Mouse (Mus musculus) spleen, adult 2 months (tissue): ENCODE data around the gene Slitrk1. TPM values are rescaled to one million over a fixed set of nuclear protein-coding genes. Genes with fewer than 3 reads are reported as not detected.

ENCODE experiments used
- DNase-seq, 2 experiments: peaks; one replicate each; pipeline versions ENCODE4 v3.0.0 to v3.0.0-alpha.2; 2012 to 2021; ENCODE audit warnings: low spot score in 2 of 2, low read depth in 1 of 2
- H3K27ac ChIP-seq: fragments of 200-500 bp; 2 replicates; pipeline ENCODE4 v1.5.1; 2012; ENCODE audit warnings: low read length, inconsistent platforms; ENCODE audit not compliant: insufficient read depth
- H3K27me3 ChIP-seq: fragments of 200-500 bp; 2 replicates; pipeline ENCODE4 v1.6.1; 2012; ENCODE audit warnings: mild to moderate bottlenecking, moderate library complexity, low read length, inconsistent platforms; ENCODE audit not compliant: control insufficient read depth, insufficient read depth
- H3K36me3 ChIP-seq: fragments of 200-500 bp; 2 replicates; pipeline ENCODE4 v1.6.1; 2012; ENCODE audit warnings: mild to moderate bottlenecking, low read length, inconsistent platforms; ENCODE audit not compliant: control insufficient read depth, insufficient read depth
- H3K4me1 ChIP-seq: fragments of 200-500 bp; 2 replicates; pipeline ENCODE4 v1.6.1; 2011; ENCODE audit warnings: inconsistent platforms; ENCODE audit not compliant: control insufficient read depth, insufficient read depth, insufficient read length
- H3K4me3 ChIP-seq: fragments of 200-500 bp; 2 replicates; pipeline ENCODE4 v1.5.1; 2011; ENCODE audit warnings: mild to moderate bottlenecking, inconsistent platforms; ENCODE audit not compliant: insufficient read depth, insufficient read length; ENCODE audit errors: extremely low read depth
- CTCF ChIP-seq: fragments of 200-500 bp; IDR thresholded peaks from 2 replicates; pipeline ENCODE4 v1.5.1; 2011; ENCODE audit warnings: mild to moderate bottlenecking, inconsistent platforms; ENCODE audit not compliant: insufficient read depth, insufficient read length, insufficient replicate concordance; ENCODE audit errors: extremely low read depth
- POLR2A ChIP-seq: fragments of 200-500 bp; IDR thresholded peaks from 2 replicates; pipeline ENCODE4 v1.6.1; 2011; ENCODE audit warnings: low read depth, low read length, inconsistent platforms
- WGBS: fragments of 180-500 bp; shearing (Covaris S2); methylation state at CpG from one replicate; pipeline ENCODE4 v1.1.7; 2018; 5-methylcytosine and 5-hydroxymethylcytosine counted together
- polyA plus RNA-seq: library from polyadenylated mRNA; depleted of rRNA; stranded (reverse); fragments of >200 nt; gene quantifications from 2 replicates; pipeline ENCODE4 v1.2.3, GENCODE M21; 2012

The Slitrk1 gene
- polyA plus RNA-seq, 1 experiment: not detected

DNA sequence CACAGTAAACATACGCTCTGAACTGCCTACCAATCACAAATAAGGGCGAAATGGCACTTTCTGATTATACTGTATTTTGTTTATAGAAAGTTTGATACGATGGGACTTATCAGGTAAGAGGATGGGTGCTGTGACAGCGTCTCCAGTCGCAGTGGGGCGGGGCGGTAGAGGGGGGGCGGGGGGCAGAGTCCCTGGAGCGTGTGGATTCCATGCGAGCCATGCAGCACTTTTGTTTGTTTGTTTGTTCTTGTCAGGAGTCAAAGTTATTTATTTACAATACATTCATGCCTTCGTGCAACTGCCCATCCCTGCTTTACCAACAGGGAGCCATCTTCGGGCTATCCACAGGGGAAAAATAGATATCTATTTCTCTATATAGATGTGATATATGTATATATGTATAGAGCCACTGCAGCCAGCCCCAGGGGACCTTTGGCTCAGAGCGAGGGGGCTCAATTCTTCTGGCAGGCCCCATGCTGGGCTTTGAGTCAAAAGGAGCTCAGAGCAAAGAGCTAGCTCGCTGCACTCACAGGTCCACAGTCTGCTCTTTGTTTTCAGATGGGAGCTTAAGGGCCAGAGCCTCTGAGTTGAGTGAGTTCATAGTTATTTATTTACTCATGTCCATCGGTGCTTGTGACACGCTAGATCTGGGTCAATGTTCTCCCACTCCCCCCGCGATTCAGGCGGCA lies 3.4 kb downstream of the Slitrk1 start:
- no peak overlapping the region for H3K4me3 ChIP-seq
- TF ChIP-seq CTCF (no peak), POLR2A (no peak)
- no peaks in the 10 kb centered on the region for H3K27me3 ChIP-seq
- no peaks in the 10 kb centered on the region for H3K36me3 ChIP-seq
- no peak overlapping the region for H3K27ac ChIP-seq
- H3K4me1 ChIP-seq: no peaks in the 10 kb centered on the region
- 11% methylated on average over 19 of the region's 19 CpGs for WGBS
- DNase-seq: no peak

DNA sequence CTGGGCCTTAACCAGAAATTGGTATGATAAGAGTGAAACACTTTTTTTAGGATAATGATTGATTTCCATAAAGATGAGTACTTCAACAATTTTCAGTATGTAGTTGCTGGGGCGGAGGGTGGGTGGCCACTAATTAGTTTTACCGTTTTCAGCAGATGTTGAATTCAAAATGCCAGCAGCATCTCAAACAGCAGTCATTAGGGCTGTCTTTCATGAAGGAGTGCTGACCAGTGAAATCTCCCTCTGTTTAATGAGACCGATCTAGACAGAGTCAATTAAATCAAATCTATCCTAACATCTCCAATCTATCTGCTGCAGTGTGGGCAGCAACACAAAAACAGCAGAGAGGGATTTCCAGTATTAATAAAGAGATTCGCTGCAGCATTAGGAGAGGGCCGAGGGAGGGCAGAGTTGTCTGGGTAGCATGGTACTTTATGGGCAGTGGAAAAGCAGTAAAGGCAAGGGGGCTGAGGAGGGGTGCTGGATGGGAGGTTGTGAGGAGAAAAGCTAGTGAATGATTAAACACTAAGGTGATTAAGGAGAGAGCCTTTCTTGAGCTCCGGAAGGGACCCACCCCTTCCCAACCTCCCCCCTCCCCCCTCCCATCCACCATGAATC lies 4.5 kb downstream of the Slitrk1 start:
- Histone ChIP-seq H3K4me1 (no peaks in the 10 kb centered on the region), H3K27me3 (no peaks in the 10 kb centered on the region), H3K4me3 (no peak overlapping the region), H3K36me3 (no peaks in the 10 kb centered on the region), H3K27ac (no peak overlapping the region)
- no peak for DNase-seq
- 43% methylated on average over 6 of the region's 6 CpGs for WGBS
- TF ChIP-seq POLR2A (no peak), CTCF (no peak)

DNA sequence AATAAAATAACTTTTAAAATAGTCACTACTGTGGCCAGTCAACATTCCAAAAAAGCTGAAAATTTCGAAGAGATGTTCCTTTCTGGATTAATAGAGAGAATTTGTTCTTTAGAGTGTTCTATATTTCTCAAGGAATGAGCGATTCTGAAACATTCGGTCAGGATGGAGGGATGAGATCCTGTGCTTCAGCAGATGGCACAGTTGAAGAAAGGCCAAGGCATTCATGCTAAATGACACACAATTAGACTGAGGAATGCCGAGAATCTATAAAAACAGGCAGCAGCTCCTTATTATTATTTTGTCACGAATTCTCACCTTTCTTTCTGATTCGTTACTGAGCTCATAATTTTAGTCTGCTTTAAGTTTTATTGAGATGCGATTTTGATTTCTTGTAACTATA lies 15.4 kb downstream of the Slitrk1 start:
- WGBS: 79% methylated on average over 7 of the region's 7 CpGs
- H3K27ac ChIP-seq: no peak overlapping the region
- DNase-seq: no peak
- H3K4me3 ChIP-seq: no peak overlapping the region
- H3K27me3 ChIP-seq: no peaks in the 10 kb centered on the region
- no peaks in the 10 kb centered on the region for H3K4me1 ChIP-seq
- no peak for TF ChIP-seq CTCF
- TF ChIP-seq POLR2A: no peak
- H3K36me3 ChIP-seq: no peaks in the 10 kb centered on the region

DNA sequence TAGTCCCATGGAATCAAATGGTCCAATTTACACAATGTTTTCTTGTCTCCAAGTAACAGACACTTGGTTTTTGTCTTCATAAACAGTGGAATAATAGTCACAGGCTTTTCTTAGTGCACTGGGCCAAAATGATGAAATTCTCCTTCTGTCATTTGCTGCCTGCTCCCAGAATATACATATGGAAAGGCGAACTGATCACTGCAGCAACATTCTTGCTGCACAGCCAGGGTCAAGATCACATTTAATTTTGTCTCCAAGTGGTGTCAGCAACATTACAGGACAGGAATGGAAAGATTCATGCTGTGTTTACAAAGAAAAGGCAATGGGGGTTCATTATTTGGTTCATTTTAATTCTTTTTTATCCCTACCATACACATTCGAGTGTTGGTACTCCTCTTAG lies 18.5 kb downstream of the Slitrk1 start:
- 64% methylated on average over 2 of the region's 2 CpGs for WGBS
- TF ChIP-seq POLR2A (no peak), CTCF (no peak)
- no peak overlapping the region for H3K4me3 ChIP-seq
- H3K36me3 ChIP-seq: no peaks in the 10 kb centered on the region
- H3K27me3 ChIP-seq: no peaks in the 10 kb centered on the region
- DNase-seq: no peak
- H3K27ac ChIP-seq: no peak overlapping the region
- H3K4me1 ChIP-seq: no peaks in the 10 kb centered on the region

DNA sequence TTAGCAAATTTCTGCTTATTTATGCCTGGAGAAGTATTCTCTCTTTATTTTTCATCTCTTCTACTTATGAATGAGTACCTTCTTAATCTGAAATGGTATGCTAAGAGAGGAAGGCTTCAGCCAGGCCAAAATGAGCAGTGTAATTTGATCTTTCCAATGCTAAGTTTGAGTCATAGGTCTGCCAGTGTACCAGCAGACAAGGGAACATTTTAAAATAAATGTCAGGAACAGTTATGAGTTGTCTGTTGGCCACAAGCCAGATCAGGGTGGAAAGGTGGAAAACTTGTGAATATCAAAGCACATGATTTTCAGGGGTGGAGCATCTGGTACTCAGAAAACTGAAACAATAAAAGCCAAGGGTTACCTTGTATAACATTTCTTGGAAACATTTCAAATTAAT lies 46.1 kb downstream of the Slitrk1 start:
- DNase-seq: no peak
- Histone ChIP-seq H3K4me1 (no peaks in the 10 kb centered on the region), H3K27me3 (no peaks in the 10 kb centered on the region), H3K36me3 (no peaks in the 10 kb centered on the region), H3K4me3 (no peak overlapping the region), H3K27ac (no peak overlapping the region)
- TF ChIP-seq CTCF: no peak
- TF ChIP-seq POLR2A: no peak

DNA sequence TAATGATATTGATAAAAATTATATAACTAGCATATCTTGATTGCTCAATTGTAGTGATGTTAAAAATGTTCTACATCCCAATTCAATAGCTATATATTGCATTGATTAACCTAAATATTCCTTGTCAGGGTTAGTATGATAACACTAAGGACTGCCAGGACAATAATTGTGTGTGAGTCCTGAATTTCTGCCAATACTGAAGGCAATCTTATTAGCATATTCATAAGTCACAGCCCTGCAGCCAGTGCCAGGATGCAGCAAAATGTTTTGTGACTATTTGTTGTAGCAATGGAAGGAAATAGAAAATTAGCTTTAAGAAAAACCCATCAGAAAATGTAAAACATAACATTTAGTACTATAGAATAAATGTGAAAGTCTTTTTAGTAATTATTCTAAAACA lies 49.3 kb downstream of the Slitrk1 start:
- H3K36me3 ChIP-seq: no peaks in the 10 kb centered on the region
- H3K4me3 ChIP-seq: no peak overlapping the region
- no peak for TF ChIP-seq CTCF
- TF ChIP-seq POLR2A: no peak
- no peaks in the 10 kb centered on the region for H3K4me1 ChIP-seq
- no peak for DNase-seq
- H3K27me3 ChIP-seq: no peaks in the 10 kb centered on the region
- H3K27ac ChIP-seq: no peak overlapping the region

DNA sequence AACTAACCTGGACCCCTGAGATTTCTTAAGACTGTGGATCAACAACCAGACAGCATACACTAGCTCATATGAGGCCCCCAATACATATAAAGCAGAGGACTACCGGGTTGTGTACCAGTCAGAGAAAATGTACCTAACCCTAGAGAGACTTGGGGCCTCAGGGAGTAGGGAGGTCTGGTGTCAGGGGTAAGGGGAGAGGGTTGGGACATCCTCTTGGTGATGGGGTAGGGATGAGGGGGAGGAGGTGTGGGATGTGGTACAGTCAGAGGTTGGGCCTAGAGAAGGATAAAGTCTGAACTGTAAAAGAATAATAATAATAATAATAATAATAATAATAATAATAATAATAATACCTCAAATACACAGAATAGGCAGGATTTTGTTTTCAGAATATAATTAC lies 54.6 kb downstream of the Slitrk1 start:
- WGBS: 68% methylated on average over 1 of the region's 1 CpGs
- no peak overlapping the region for H3K27ac ChIP-seq
- no peaks in the 10 kb centered on the region for H3K27me3 ChIP-seq
- H3K36me3 ChIP-seq: no peaks in the 10 kb centered on the region
- no peak for TF ChIP-seq POLR2A
- TF ChIP-seq CTCF: no peak
- H3K4me3 ChIP-seq: no peak overlapping the region
- H3K4me1 ChIP-seq: no peaks in the 10 kb centered on the region
- DNase-seq: no peak
